Mouse (Mus musculus): ENCODE measurements around the gene Grid1.

DNA sequence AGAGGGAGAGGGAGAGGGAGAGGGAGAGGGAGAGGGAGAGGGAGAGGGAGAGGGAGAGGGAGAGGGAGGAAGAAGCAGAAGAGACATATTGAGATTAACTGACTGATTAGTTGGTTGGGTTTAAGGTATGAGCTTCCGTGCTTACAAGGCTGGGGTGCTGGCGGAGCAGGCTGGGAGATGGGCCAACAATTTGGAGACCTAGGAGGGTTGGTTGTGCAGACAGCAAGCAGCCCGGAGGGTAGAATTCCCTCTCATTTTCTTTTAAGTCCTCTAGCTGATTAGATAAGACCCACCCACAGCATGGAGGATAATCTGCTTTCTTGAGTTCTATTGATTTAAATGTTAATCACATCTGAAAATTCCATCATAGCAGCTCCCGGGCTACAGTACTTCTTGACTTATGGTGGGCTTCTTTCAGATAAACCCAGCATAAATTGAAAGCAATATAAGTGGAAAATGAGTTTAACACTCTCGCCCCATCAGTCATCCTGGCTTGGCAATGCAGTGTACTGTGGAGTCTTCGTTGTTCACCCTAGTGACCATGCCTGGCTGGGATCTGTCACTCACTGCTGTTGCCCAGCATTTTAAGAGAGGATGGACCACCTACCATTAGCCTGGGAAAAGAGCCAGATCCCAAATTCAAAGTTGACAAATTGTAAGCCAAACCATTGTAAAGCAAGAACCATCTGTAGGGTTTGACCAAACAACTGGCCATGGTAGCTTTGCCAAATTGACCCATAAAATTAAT, 48.8 kb downstream of the Grid1 start:
- TF ChIP-seq GATA1 (IDR thresholded peaks at IDR 0.05; ENCODE audit: borderline replicate concordance, low read length) = no peak
- TF ChIP-seq FLI1 (IDR thresholded peaks at IDR 0.05; ENCODE audit: low read length) = no peak
